ENCODE assay signal across 14 mouse cellular contexts in genomic region chr2:44504273-44504672, GRCm38 (mm10).
A peak's percentile ranks its signal among the peaks of the same experiment; 100 is the strongest.
DNase-seq lines count a peak whose midpoint lies in the region; ATAC-seq and TF ChIP-seq lines count a peak whose summit lies in the region.
"Had no signal": no experiment of that assay in that cellular context is flagged by ENCODE, and none has a peak within 500 bp of the region (broad histone marks: within the 10 kb centered on the region; RNA-seq: fewer than 3 reads in every experiment).

No protein-coding gene starts in this region.

- no peak overlapping the region for H3K27ac ChIP-seq in hindbrain, embryonic 10.5 days
- no peak overlapping the region for H3K27ac ChIP-seq in hindbrain, embryonic 12.5 days
- H3K27ac ChIP-seq in liver, postnatal 0 days (ENCODE audit: low read depth): no peak overlapping the region
- no peak overlapping the region for H3K27ac ChIP-seq in hindbrain, embryonic 16.5 days (ENCODE audit: low read depth, low read length)
- H3K27ac ChIP-seq: lung, embryonic 15.5 days had no signal

- 0 out of 2 replicates have a peak, but pooled peaks cover 5% of the 10 kb centered on the region for H3K4me1 ChIP-seq in hindbrain, embryonic 10.5 days (replicated peaks)
- H3K4me1 ChIP-seq in hindbrain, embryonic 12.5 days: no peaks in the 10 kb centered on the region
- no peaks in the 10 kb centered on the region for H3K4me1 ChIP-seq in liver, postnatal 0 days (ENCODE audit: insufficient read depth)
- H3K4me1 ChIP-seq in hindbrain, embryonic 16.5 days (ENCODE audit: control insufficient read depth, insufficient read depth, low read depth, low read length): no peaks in the 10 kb centered on the region
- H3K4me1 ChIP-seq: lung, embryonic 15.5 days had no signal

- no peaks in the 10 kb centered on the region for H3K36me3 ChIP-seq in hindbrain, embryonic 10.5 days
- H3K36me3 ChIP-seq in hindbrain, embryonic 12.5 days: no peaks in the 10 kb centered on the region
- no peaks in the 10 kb centered on the region for H3K36me3 ChIP-seq in liver, postnatal 0 days (replicated peaks; ENCODE audit: insufficient read depth, low read length)
- H3K36me3 ChIP-seq in hindbrain, embryonic 16.5 days (ENCODE audit: control insufficient read depth, insufficient read depth, low read length): no peaks in the 10 kb centered on the region
- H3K36me3 ChIP-seq: lung, embryonic 15.5 days had no signal

- no peak for TF ChIP-seq EP300 in liver, postnatal 0 days (IDR thresholded peaks at IDR 0.05; ENCODE audit: low read depth)

- H3K4me3 ChIP-seq in hindbrain, embryonic 10.5 days: no peak overlapping the region
- no peak overlapping the region for H3K4me3 ChIP-seq in hindbrain, embryonic 12.5 days
- H3K4me3 ChIP-seq in liver, postnatal 0 days (ENCODE audit: low read depth, low read length): no peak overlapping the region
- no peak overlapping the region for H3K4me3 ChIP-seq in hindbrain, embryonic 16.5 days (ENCODE audit: low read length)
- H3K4me3 ChIP-seq: erythroblast, embryonic 14.5 days; lung, embryonic 15.5 days; myocyte had no signal

- H3K4me2 ChIP-seq in hindbrain, embryonic 12.5 days (replicated peaks): no peak overlapping the region
- no peak overlapping the region for H3K4me2 ChIP-seq in liver, postnatal 0 days (ENCODE audit: low read depth, low read length)
- H3K4me2 ChIP-seq in hindbrain, embryonic 16.5 days (ENCODE audit: low read length): no peak overlapping the region
- H3K4me2 ChIP-seq: lung, embryonic 15.5 days had no signal

- ATAC-seq in hindbrain, embryonic 12.5 days (ENCODE audit: low FRiP score): no peak
- no peak for ATAC-seq in liver, postnatal 0 days
- no peak for ATAC-seq in hindbrain, embryonic 16.5 days

- 67% methylated on average over 6 of the region's 6 CpGs for WGBS in hindbrain, embryonic 10.5 days
- 61% methylated on average over 6 of the region's 6 CpGs for WGBS in hindbrain, embryonic 12.5 days
- 52% methylated on average over 6 of the region's 6 CpGs for WGBS in liver, postnatal 0 days (ENCODE audit: insufficient replicate concordance)
- WGBS in hindbrain, embryonic 16.5 days: 72% methylated on average over 6 of the region's 6 CpGs

- H3K9me3 ChIP-seq in hindbrain, embryonic 10.5 days: 0 out of 2 replicates have a peak, but pooled peaks cover 11% of the 10 kb centered on the region
- no peaks in the 10 kb centered on the region for H3K9me3 ChIP-seq in hindbrain, embryonic 12.5 days (replicated peaks)
- no peaks in the 10 kb centered on the region for H3K9me3 ChIP-seq in liver, postnatal 0 days (ENCODE audit: low read length)
- peaks cover 2% of the 10 kb centered on the region; the same call in 1 of the 2 replicates for H3K9me3 ChIP-seq in hindbrain, embryonic 16.5 days (ENCODE audit: control insufficient read depth, low read length)
- H3K9me3 ChIP-seq: lung, embryonic 15.5 days had no signal

- no peaks in the 10 kb centered on the region for H3K27me3 ChIP-seq in hindbrain, embryonic 10.5 days (ENCODE audit: insufficient read depth, poor library complexity, severe bottlenecking)
- H3K27me3 ChIP-seq in hindbrain, embryonic 12.5 days: no peaks in the 10 kb centered on the region
- no peaks in the 10 kb centered on the region for H3K27me3 ChIP-seq in liver, postnatal 0 days (ENCODE audit: insufficient read depth, low read length)
- H3K27me3 ChIP-seq in hindbrain, embryonic 16.5 days (replicated peaks; ENCODE audit: control insufficient read depth, insufficient read depth, low read length): no peaks in the 10 kb centered on the region
- H3K27me3 ChIP-seq: CH12.LX; lung, embryonic 15.5 days had no signal

- no peak for TF ChIP-seq CTCF in liver, postnatal 0 days (IDR thresholded peaks at IDR 0.05; ENCODE audit: low read depth)

- peak; percentile 9 for DNase-seq in hindbrain, embryonic 10.5 days (ENCODE audit: low spot score)
- peak; percentile 42 to 59 for DNase-seq in adrenal gland, postnatal 36 days
- DNase-seq in heart, postnatal 4 days: peak; percentile 43
- peak; percentile 16 for DNase-seq in liver, postnatal 0 days
- DNase-seq in urinary bladder, adult 2 months (ENCODE audit: low spot score): no peak
- DNase-seq in retina, postnatal 1 day: no peak
- DNase-seq: cerebellum, adult 9-10 months; gastrocnemius, postnatal 25 days had no signal

- H3K9ac ChIP-seq in hindbrain, embryonic 12.5 days: no peak overlapping the region
- no peak overlapping the region for H3K9ac ChIP-seq in liver, postnatal 0 days (replicated peaks)
- no peak overlapping the region for H3K9ac ChIP-seq in hindbrain, embryonic 16.5 days (ENCODE audit: low read depth, low read length)
- H3K9ac ChIP-seq: lung, embryonic 15.5 days had no signal

Comparison
In these comparisons a context has a peak if more than half of its experiments do, and no peak if none do; other contexts are left out.
1. DNase-seq: peak in hindbrain, embryonic 10.5 days (single experiment), adrenal gland, postnatal 36 days (2 of 2), heart, postnatal 4 days (single experiment) and liver, postnatal 0 days (single experiment); none in urinary bladder, adult 2 months (single experiment) and retina, postnatal 1 day (single experiment).